In the genomic region with DNA sequence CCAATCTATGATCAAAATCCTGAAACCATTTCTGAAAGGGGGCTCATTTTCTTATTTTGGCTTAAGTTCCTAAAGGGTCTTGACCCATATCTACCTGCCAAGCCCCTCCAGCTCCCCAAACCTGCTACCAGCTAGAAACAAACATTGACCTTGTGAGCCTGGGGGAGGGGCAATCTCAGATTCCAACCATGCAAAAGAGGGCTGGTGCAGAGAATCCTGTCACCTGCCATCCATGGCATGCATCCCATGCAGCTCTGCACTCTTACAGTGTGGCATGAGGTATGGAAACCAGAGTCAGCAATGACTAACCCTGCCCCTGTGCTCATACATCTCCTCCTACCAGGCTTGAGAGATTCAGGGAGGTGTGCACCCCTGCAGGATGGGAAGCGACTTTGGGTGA, we compare ENCODE assay signal across 15 mouse cellular contexts.
"Had no signal": no experiment of that assay in that cellular context is flagged by ENCODE, and none has a peak within 500 bp of the region (broad histone marks: within the 10 kb centered on the region; RNA-seq: fewer than 3 reads in every experiment).

No protein-coding gene starts in this region.

- DNase-seq: retina, postnatal 1 day; right cerebral cortex, adult 18-20 months; right cerebral cortex, postnatal 14 days; right cerebral cortex, postnatal 25 days; right cerebral cortex, postnatal 4 days; spleen, adult 18-20 months; thymus, adult 18-20 months; thymus, adult 2 months; thymus, postnatal 14 days; thymus, postnatal 25 days; thymus, postnatal 36 days; thymus, postnatal 4 days had no signal

- H3K27ac ChIP-seq: neural tube, embryonic 15.5 days; stomach, embryonic 15.5 days; stomach, postnatal 0 days had no signal

- H3K4me3 ChIP-seq: neural tube, embryonic 15.5 days; stomach, embryonic 15.5 days had no signal
